27 mouse cellular contexts compared by ENCODE assay signal in genomic region chr15:86814808-86815421, GRCm38 (mm10).
A peak's percentile ranks its signal among the peaks of the same experiment; 100 is the strongest.
DNase-seq lines count a peak whose midpoint lies in the region; ATAC-seq and TF ChIP-seq lines count a peak whose summit lies in the region.
"Had no signal": no experiment of that assay in that cellular context is flagged by ENCODE, and none has a peak within 500 bp of the region (broad histone marks: within the 10 kb centered on the region; RNA-seq: fewer than 3 reads in every experiment).

No protein-coding gene starts in this region.

- no peak for ATAC-seq in hindbrain, embryonic 13.5 days (ENCODE audit: low FRiP score)
- no peak for ATAC-seq in midbrain, postnatal 0 days (ENCODE audit: low FRiP score)
- ATAC-seq: liver, embryonic 12.5 days had no signal

- no peaks in the 10 kb centered on the region for H3K36me3 ChIP-seq in hindbrain, embryonic 10.5 days
- H3K36me3 ChIP-seq in hindbrain, embryonic 13.5 days, result no peaks in the 10 kb centered on the region
- no peaks in the 10 kb centered on the region for H3K36me3 ChIP-seq in midbrain, postnatal 0 days (ENCODE audit: insufficient read depth, low read length)
- H3K36me3 ChIP-seq: embryonic facial prominence, embryonic 13.5 days; G1E; heart, embryonic 13.5 days; limb, embryonic 13.5 days; liver, embryonic 12.5 days; midbrain, embryonic 12.5 days had no signal

- no peak overlapping the region for H3K4me2 ChIP-seq in hindbrain, embryonic 13.5 days
- no peak overlapping the region for H3K4me2 ChIP-seq in midbrain, postnatal 0 days (ENCODE audit: low read depth, low read length, poor library complexity, severe bottlenecking)
- H3K4me2 ChIP-seq: embryonic facial prominence, embryonic 13.5 days; heart, embryonic 13.5 days; hindbrain, embryonic 14.5 days; limb, embryonic 13.5 days; liver, embryonic 12.5 days; midbrain, embryonic 12.5 days had no signal

- H3K4me3 ChIP-seq in hindbrain, embryonic 10.5 days, result no peak overlapping the region
- H3K4me3 ChIP-seq in hindbrain, embryonic 13.5 days, result no peak overlapping the region
- no peak overlapping the region for H3K4me3 ChIP-seq in midbrain, postnatal 0 days (ENCODE audit: low read depth, low read length)
- H3K4me3 ChIP-seq: embryonic facial prominence, embryonic 13.5 days; erythroblast, embryonic 14.5 days; heart, adult 2 months; heart, embryonic 13.5 days; limb, embryonic 13.5 days; liver, embryonic 12.5 days; midbrain, embryonic 12.5 days had no signal

- 0 out of 2 replicates have a peak overlapping the region, but pooled peaks have one; percentile 16 for H3K27ac ChIP-seq in hindbrain, embryonic 10.5 days
- no peak overlapping the region for H3K27ac ChIP-seq in hindbrain, embryonic 13.5 days
- H3K27ac ChIP-seq in midbrain, postnatal 0 days (ENCODE audit: low read depth, low read length), result no peak overlapping the region
- H3K27ac ChIP-seq: embryonic facial prominence, embryonic 13.5 days; heart, adult 2 months; heart, embryonic 13.5 days; hindbrain, embryonic 14.5 days; kidney, postnatal 0 days; limb, embryonic 13.5 days; liver, embryonic 12.5 days; midbrain, embryonic 12.5 days had no signal

- no peak for TF ChIP-seq CTCF in midbrain, postnatal 0 days (IDR thresholded peaks at IDR 0.05)

- no peak for DNase-seq in hindbrain, embryonic 10.5 days (ENCODE audit: low spot score)
- peak; percentile 37 for DNase-seq in lung, postnatal 10 days
- no peak for DNase-seq in lung, postnatal 25 days (ENCODE audit: low spot score)
- peak; percentile 54 to 61 for DNase-seq in layer of hippocampus, adult 8-10 months (ENCODE audit: low spot score in 2 of 2)
- no peak for DNase-seq in midbrain, postnatal 0 days (ENCODE audit: low spot score)
- no peak for DNase-seq in MN1 (ENCODE audit: low spot score)
- DNase-seq: adrenal gland, adult 2 months; B cell, adult 2 months; cerebellum, adult 2 months; cerebellum, postnatal 25 days; embryo, embryonic 11 days; gastrocnemius, postnatal 25 days; heart, adult 2 months; kidney, adult 2 months; lung, adult 18-20 months; right cerebral cortex, postnatal 14 days had no signal

- H3K27me3 ChIP-seq in hindbrain, embryonic 10.5 days (ENCODE audit: insufficient read depth, poor library complexity, severe bottlenecking), result no peaks in the 10 kb centered on the region
- H3K27me3 ChIP-seq in hindbrain, embryonic 13.5 days, result no peaks in the 10 kb centered on the region
- no peaks in the 10 kb centered on the region for H3K27me3 ChIP-seq in midbrain, postnatal 0 days (ENCODE audit: insufficient read depth, low read length)
- H3K27me3 ChIP-seq: CH12.LX; embryonic facial prominence, embryonic 13.5 days; heart, embryonic 13.5 days; limb, embryonic 13.5 days; liver, embryonic 12.5 days; midbrain, embryonic 12.5 days had no signal

- WGBS in hindbrain, embryonic 10.5 days, result 74% methylated on average over 8 of the region's 8 CpGs
- WGBS in hindbrain, embryonic 13.5 days, result 61% methylated on average over 8 of the region's 8 CpGs
- 61% methylated on average over 8 of the region's 8 CpGs for WGBS in midbrain, postnatal 0 days

- H3K9ac ChIP-seq in hindbrain, embryonic 13.5 days, result no peak overlapping the region
- H3K9ac ChIP-seq in midbrain, postnatal 0 days (replicated peaks; ENCODE audit: low read length, poor library complexity, severe bottlenecking), result no peak overlapping the region
- H3K9ac ChIP-seq: embryonic facial prominence, embryonic 13.5 days; heart, embryonic 13.5 days; hindbrain, embryonic 14.5 days; limb, embryonic 13.5 days; liver, embryonic 12.5 days; midbrain, embryonic 12.5 days had no signal

- H3K4me1 ChIP-seq in hindbrain, embryonic 10.5 days (replicated peaks), result peaks cover 4% of the 10 kb centered on the region; the same call in 1 of the 2 replicates
- no peaks in the 10 kb centered on the region; the same call in 1 of the 2 replicates for H3K4me1 ChIP-seq in hindbrain, embryonic 13.5 days (replicated peaks)
- no peaks in the 10 kb centered on the region for H3K4me1 ChIP-seq in midbrain, postnatal 0 days (ENCODE audit: insufficient read depth, low read length)
- H3K4me1 ChIP-seq: embryonic facial prominence, embryonic 13.5 days; heart, embryonic 13.5 days; limb, embryonic 13.5 days; liver, embryonic 12.5 days; midbrain, embryonic 12.5 days had no signal

- H3K9me3 ChIP-seq in hindbrain, embryonic 10.5 days, result no peaks in the 10 kb centered on the region
- H3K9me3 ChIP-seq in hindbrain, embryonic 13.5 days, result no peaks in the 10 kb centered on the region
- H3K9me3 ChIP-seq in midbrain, postnatal 0 days (ENCODE audit: low read length), result no peaks in the 10 kb centered on the region
- H3K9me3 ChIP-seq: embryonic facial prominence, embryonic 13.5 days; heart, embryonic 13.5 days; limb, embryonic 13.5 days; liver, embryonic 12.5 days; midbrain, embryonic 12.5 days had no signal

Comparison
In these comparisons a context has a peak if more than half of its experiments do, and no peak if none do; other contexts are left out.
1. DNase-seq: peak in lung, postnatal 10 days (single experiment) and layer of hippocampus, adult 8-10 months (2 of 2); none in hindbrain, embryonic 10.5 days (single experiment), lung, postnatal 25 days (single experiment), midbrain, postnatal 0 days (single experiment) and MN1 (single experiment).